Mouse (Mus musculus) midbrain, embryonic 16.5 days (tissue): ENCODE measurements around the gene Gcgr. TPM values are rescaled to one million over a fixed set of nuclear protein-coding genes. Genes with fewer than 3 reads are reported as not detected.

Source experiments
- ATAC-seq: fragments of 200-750 bp; cut with Nextera tagmentation; 2 replicates; pipeline ENCODE4 v1.8.0; 2017; ENCODE audit warnings: moderate TSS enrichment
- H3K27ac ChIP-seq: fragments of 300-500 bp; sonication (generic); 2 replicates; pipeline ENCODE4 v1.5.1; 2014; ENCODE audit warnings: mild to moderate bottlenecking, low read length, mixed read lengths
- H3K27me3 ChIP-seq: fragments of 300-500 bp; sonication (generic); 2 replicates; pipeline ENCODE4 v1.6.1; 2014; ENCODE audit warnings: low read depth, low read length, mixed read lengths; ENCODE audit not compliant: control insufficient read depth, insufficient read depth
- H3K36me3 ChIP-seq: fragments of 300-500 bp; sonication (generic); 2 replicates; pipeline ENCODE4 v1.6.1; 2014; ENCODE audit warnings: mild to moderate bottlenecking, low read length, moderate library complexity, mixed read lengths; ENCODE audit not compliant: control insufficient read depth, insufficient read depth
- H3K4me1 ChIP-seq: fragments of 300-500 bp; sonication (generic); 2 replicates; pipeline ENCODE4 v1.6.1; 2014; ENCODE audit warnings: mild to moderate bottlenecking, low read length, mixed read lengths; ENCODE audit not compliant: control insufficient read depth, insufficient read depth
- H3K4me2 ChIP-seq: fragments of 300-500 bp; sonication (generic); 2 replicates; pipeline ENCODE4 v1.6.1; 2014; ENCODE audit warnings: mild to moderate bottlenecking, low read length, mixed read lengths
- H3K4me3 ChIP-seq: fragments of 300-500 bp; sonication (generic); 2 replicates; pipeline ENCODE4 v1.5.1; 2014; ENCODE audit warnings: low read depth, mild to moderate bottlenecking, low read length, moderate library complexity, mixed read lengths
- H3K9ac ChIP-seq: fragments of 300-500 bp; sonication (generic); 2 replicates; pipeline ENCODE4 v1.6.1; 2014; ENCODE audit warnings: low read depth, low read length, mixed read lengths
- H3K9me3 ChIP-seq: fragments of 300-500 bp; sonication (generic); replicated peaks from 2 replicates; pipeline ENCODE4 v1.6.1; 2014; ENCODE audit warnings: mild to moderate bottlenecking, low read length, mixed read lengths; ENCODE audit not compliant: control insufficient read depth, poor library complexity, severe bottlenecking
- WGBS: fragments of 180-500 bp; shearing (Covaris S2); extraction: QIAGEN DNeasy Blood & Tissue Kit; methylation state at CpG from one replicate; pipeline ENCODE4 v1.1.7; 2014; 5-methylcytosine and 5-hydroxymethylcytosine counted together
- polyA plus RNA-seq: library from polyadenylated mRNA; unstranded; fragments of >200 nt; fragmentation: Nextera tagmentation; extraction: Ambion mirVana; gene quantifications from 2 replicates; pipeline ENCODE4 v1.2.1, GENCODE M21; 2015

Gcgr gene
- polyA plus RNA-seq, 1 experiment from 2014 or later: 0.13 TPM

GRCm38 (mm10) chr11:120491317-120492023, 39.0 kb upstream of the Gcgr start, which contains the start of gene Slc25a10:
Gene Slc25a10 (plus strand): TSS chr11:120491840.
- peaks cover 20% of the 10 kb centered on the region for H3K36me3 ChIP-seq
- peak within 1 kb of the TSS; percentile 96 for H3K4me2 ChIP-seq
- whole genome bisulfite sequencing: 0% methylated on average over 35 of the region's 35 CpGs
- peaks cover 29% of the 10 kb centered on the region for H3K4me1 ChIP-seq
- H3K9me3 ChIP-seq: no peaks in the 10 kb centered on the region
- peak within 1 kb of the TSS; percentile 91 for H3K4me3 ChIP-seq
- no peaks in the 10 kb centered on the region for H3K27me3 ChIP-seq
- H3K9ac ChIP-seq: peak within 1 kb of the TSS; percentile 84
- ATAC-seq: peak; percentile 88
- peak within 1 kb of the TSS; percentile 74 for H3K27ac ChIP-seq

DNA sequence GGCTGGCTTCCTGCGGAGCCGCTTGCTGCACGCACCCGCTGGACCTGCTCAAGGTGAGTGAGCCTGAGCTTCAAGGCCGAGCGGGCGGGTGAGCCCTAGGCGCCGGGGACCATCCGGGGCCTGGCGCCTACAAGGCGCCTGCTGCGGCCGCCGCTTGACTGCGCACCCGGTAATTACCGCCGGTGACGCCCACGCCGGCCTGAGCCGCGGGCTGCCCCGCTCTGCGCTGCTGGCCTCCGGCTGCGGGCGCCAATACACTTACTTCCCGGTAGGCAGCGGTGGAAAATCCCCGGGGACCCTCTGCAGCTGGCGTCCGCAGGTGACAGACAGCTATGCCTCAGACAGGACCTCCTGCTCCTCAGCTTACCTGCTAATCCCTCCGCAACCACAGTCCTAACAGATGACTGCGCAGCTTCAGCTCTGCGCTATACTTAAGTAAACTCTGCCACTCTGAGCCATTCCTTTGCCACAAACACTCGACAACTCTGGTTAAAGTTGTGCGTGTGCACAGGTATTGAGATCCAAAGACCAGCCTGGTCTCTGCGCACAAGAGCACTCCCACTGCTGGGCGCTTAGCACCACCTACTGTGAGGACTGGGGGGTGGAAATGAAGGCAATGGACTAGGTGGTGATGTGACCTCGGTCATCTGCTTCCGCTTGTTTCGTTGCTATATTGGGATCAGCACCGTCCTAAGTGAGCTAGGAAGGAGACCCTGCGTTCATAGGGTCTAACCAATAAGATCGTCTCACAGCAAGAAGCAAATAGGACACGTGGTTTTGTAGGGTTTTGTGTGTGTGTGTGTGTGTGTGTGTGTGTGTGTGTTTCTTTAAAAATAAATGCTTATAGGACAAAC, 38.2 kb upstream of the Gcgr start:
- peak overlapping the region; percentile 96 for H3K4me2 ChIP-seq
- peak overlapping the region; percentile 91 for H3K4me3 ChIP-seq
- no peaks in the 10 kb centered on the region for H3K9me3 ChIP-seq
- H3K27ac ChIP-seq: peak overlapping the region; percentile 74
- H3K36me3 ChIP-seq: peaks cover 23% of the 10 kb centered on the region
- peaks cover 29% of the 10 kb centered on the region for H3K4me1 ChIP-seq
- ATAC-seq: peak; percentile 59
- peak overlapping the region; percentile 84 for H3K9ac ChIP-seq
- H3K27me3 ChIP-seq: no peaks in the 10 kb centered on the region
- WGBS: under 1% methylated on average over 44 of the region's 48 CpGs

- Histone ChIP-seq H3K27me3 (no peaks in the 10 kb centered on the region), H3K9ac (peak overlapping the region; percentile 55), H3K4me3 (peak overlapping the region; percentile 91), H3K36me3 (peaks cover 20% of the 10 kb centered on the region), H3K4me1 (peaks cover 29% of the 10 kb centered on the region), H3K4me2 (peak overlapping the region; percentile 96), H3K9me3 (no peaks in the 10 kb centered on the region), H3K27ac (peak overlapping the region; percentile 54; the same call in 1 of the 2 replicates)
- ATAC-seq: no peak
- 26% methylated on average over 3 of the region's 3 CpGs for WGBS
Measured at GRCm38 (mm10) chr11:120492878-120493203, 37.7 kb upstream of the Gcgr start.

- Histone ChIP-seq H3K27ac (no peak overlapping the region), H3K36me3 (peaks cover 16% of the 10 kb centered on the region), H3K9ac (peak overlapping the region; percentile 55; the same call in 1 of the 2 replicates), H3K4me2 (peak overlapping the region; percentile 96), H3K27me3 (no peaks in the 10 kb centered on the region), H3K9me3 (no peaks in the 10 kb centered on the region), H3K4me3 (peak overlapping the region; percentile 91), H3K4me1 (peaks cover 29% of the 10 kb centered on the region)
- ATAC-seq: no peak
- WGBS: 50% methylated on average over 3 of the region's 3 CpGs
Measured at GRCm38 (mm10) chr11:120493351-120493750, 37.1 kb upstream of the Gcgr start.

DNA sequence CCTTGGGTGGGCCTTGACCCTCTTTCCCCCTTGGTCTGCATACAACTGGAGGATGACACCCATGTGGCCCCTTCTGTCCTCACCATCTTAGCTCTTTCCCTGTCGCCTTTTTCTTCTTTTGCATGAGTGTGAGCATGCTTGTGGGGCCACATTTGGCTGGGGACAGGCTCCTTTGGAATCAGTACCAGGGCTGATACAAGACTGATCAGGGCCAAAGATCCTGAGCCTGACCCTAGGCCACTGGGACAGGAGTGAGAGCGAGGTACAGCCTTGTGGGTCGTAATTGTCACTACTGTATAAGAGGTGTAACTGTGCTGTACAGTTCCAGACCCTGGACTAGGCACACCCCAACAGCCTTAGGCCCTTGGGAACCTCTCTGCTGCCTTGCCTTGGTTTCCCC, 36.6 kb upstream of the Gcgr start:
- no peak for ATAC-seq
- WGBS: 86% methylated on average over 3 of the region's 3 CpGs
- Histone ChIP-seq H3K4me2 (no peak overlapping the region), H3K9ac (no peak overlapping the region), H3K27me3 (no peaks in the 10 kb centered on the region), H3K4me3 (no peak overlapping the region), H3K4me1 (peaks cover 29% of the 10 kb centered on the region), H3K36me3 (peaks cover 20% of the 10 kb centered on the region), H3K9me3 (no peaks in the 10 kb centered on the region), H3K27ac (no peak overlapping the region)

- Histone ChIP-seq H3K36me3 (peaks cover 20% of the 10 kb centered on the region), H3K9ac (no peak overlapping the region), H3K27ac (no peak overlapping the region), H3K27me3 (no peaks in the 10 kb centered on the region), H3K9me3 (no peaks in the 10 kb centered on the region), H3K4me2 (no peak overlapping the region), H3K4me3 (no peak overlapping the region), H3K4me1 (peaks cover 15% of the 10 kb centered on the region)
- 95% methylated on average over 3 of the region's 3 CpGs for WGBS
- ATAC-seq: no peak
Measured at GRCm38 (mm10) chr11:120497436-120497835, 33.1 kb upstream of the Gcgr start.

GRCm38 (mm10) chr11:120498226-120498625, 32.3 kb upstream of the Gcgr start:
- H3K27me3 ChIP-seq: no peaks in the 10 kb centered on the region
- WGBS: 95% methylated on average over 12 of the region's 12 CpGs
- no peak overlapping the region for H3K4me2 ChIP-seq
- H3K4me3 ChIP-seq: no peak overlapping the region
- H3K9ac ChIP-seq: no peak overlapping the region
- H3K27ac ChIP-seq: no peak overlapping the region
- H3K36me3 ChIP-seq: peaks cover 20% of the 10 kb centered on the region
- H3K4me1 ChIP-seq: peaks cover 7% of the 10 kb centered on the region
- ATAC-seq: no peak
- H3K9me3 ChIP-seq: no peaks in the 10 kb centered on the region

GRCm38 (mm10) chr11:120498891-120499290, 31.6 kb upstream of the Gcgr start:
- H3K4me1 ChIP-seq: peaks cover under 1% of the 10 kb centered on the region; the same call in 1 of the 2 replicates
- H3K4me3 ChIP-seq: no peak overlapping the region
- H3K9ac ChIP-seq: no peak overlapping the region
- no peak for ATAC-seq
- H3K27ac ChIP-seq: no peak overlapping the region
- no peaks in the 10 kb centered on the region for H3K9me3 ChIP-seq
- no peak overlapping the region for H3K4me2 ChIP-seq
- 93% methylated on average over 5 of the region's 5 CpGs for WGBS
- H3K27me3 ChIP-seq: no peaks in the 10 kb centered on the region
- peaks cover 20% of the 10 kb centered on the region for H3K36me3 ChIP-seq

DNA sequence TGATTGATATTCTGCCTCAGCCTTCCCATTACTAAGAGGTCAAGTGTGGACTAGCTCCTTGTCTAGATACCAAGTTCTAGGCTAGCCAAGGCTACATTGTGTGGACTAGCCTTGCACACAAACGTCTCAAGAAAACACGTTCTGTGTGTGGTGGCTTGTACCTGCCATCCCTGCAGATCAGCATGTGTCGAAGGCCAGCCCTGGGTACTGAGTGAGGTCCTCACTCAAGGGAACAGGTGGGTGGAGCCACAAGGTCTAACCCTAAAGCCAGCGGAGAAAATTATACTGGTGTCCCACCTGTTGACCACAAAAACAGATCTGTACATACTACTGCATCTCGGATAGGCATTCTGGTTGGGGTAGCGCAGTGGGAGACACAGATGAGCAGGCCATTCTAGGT, 30.6 kb upstream of the Gcgr start:
- H3K9me3 ChIP-seq: no peaks in the 10 kb centered on the region
- H3K27me3 ChIP-seq: no peaks in the 10 kb centered on the region
- H3K9ac ChIP-seq: no peak overlapping the region
- ATAC-seq: no peak
- no peak overlapping the region for H3K4me2 ChIP-seq
- no peak overlapping the region for H3K4me3 ChIP-seq
- H3K27ac ChIP-seq: no peak overlapping the region
- H3K36me3 ChIP-seq: peaks cover 19% of the 10 kb centered on the region
- no peaks in the 10 kb centered on the region for H3K4me1 ChIP-seq
- 86% methylated on average over 6 of the region's 6 CpGs for WGBS
